Mouse (Mus musculus): Measurements from ENCODE around the gene Mylk3. TPM values are rescaled to one million over a fixed set of nuclear protein-coding genes. Genes with fewer than 3 reads are reported as not detected.

Mylk3 gene
- polyA plus RNA-seq, 1 experiment: not detected

- no peaks in the 10 kb centered on the region for H3K4me1 ChIP-seq (ENCODE audit: control insufficient read depth, insufficient read depth, low read length)
- 86% methylated on average over 8 of the region's 8 CpGs for WGBS
- TF ChIP-seq POLR2A (IDR thresholded peaks at IDR 0.05; ENCODE audit: insufficient read depth, low read depth, low read length): no peak
- TF ChIP-seq CTCF (IDR thresholded peaks at IDR 0.05; ENCODE audit: insufficient read depth, low read depth, low read length): no peak
- no peak overlapping the region for H3K4me3 ChIP-seq (ENCODE audit: insufficient read depth, low read depth, low read length)
- H3K27ac ChIP-seq (ENCODE audit: insufficient read depth, low read depth, low read length): no peak overlapping the region
Measured at GRCm38 (mm10) chr8:85395681-85396431, 9.7 kb upstream of the Mylk3 start.

GRCm38 (mm10) chr8:85395017-85395416 lies 8.9 kb upstream of the Mylk3 start:
- Histone ChIP-seq H3K27ac (ENCODE audit: insufficient read depth, low read depth, low read length) (no peak overlapping the region), H3K4me1 (ENCODE audit: control insufficient read depth, insufficient read depth, low read length) (no peaks in the 10 kb centered on the region), H3K4me3 (ENCODE audit: insufficient read depth, low read depth, low read length) (no peak overlapping the region)
- TF ChIP-seq CTCF (IDR thresholded peaks at IDR 0.05; ENCODE audit: insufficient read depth, low read depth, low read length): no peak
- 79% methylated on average over 3 of the region's 3 CpGs for WGBS

DNA sequence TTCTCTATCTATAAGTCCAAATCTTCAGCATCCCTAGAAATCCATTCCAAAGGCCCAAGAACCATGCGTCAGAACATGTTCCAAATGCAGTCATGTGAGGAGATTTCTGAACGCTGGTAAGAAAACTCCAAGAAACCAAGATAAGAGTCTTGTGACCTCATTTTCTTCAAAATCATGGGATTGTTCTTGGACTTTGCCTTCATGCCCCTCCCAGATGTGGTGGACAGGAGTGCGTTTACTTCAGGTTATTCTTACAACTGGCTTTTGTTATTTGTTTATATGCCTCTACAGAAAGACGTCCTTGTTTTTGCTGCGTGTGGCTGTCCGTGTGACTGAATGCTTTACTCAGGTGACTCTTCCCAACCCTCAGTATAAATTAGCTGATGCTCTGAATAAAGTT lies 7.1 kb upstream of the Mylk3 start:
- H3K4me1 ChIP-seq (ENCODE audit: control insufficient read depth, insufficient read depth, low read length): no peaks in the 10 kb centered on the region
- 92% methylated on average over 6 of the region's 6 CpGs for WGBS
- H3K4me3 ChIP-seq (ENCODE audit: insufficient read depth, low read depth, low read length): no peak overlapping the region
- TF ChIP-seq POLR2A (IDR thresholded peaks at IDR 0.05; ENCODE audit: insufficient read depth, low read depth, low read length) (no peak), CTCF (IDR thresholded peaks at IDR 0.05; ENCODE audit: insufficient read depth, low read depth, low read length) (no peak)
- no peak overlapping the region for H3K27ac ChIP-seq (ENCODE audit: insufficient read depth, low read depth, low read length)

GRCm38 (mm10) chr8:85391438-85391837 lies 5.3 kb upstream of the Mylk3 start:
- TF ChIP-seq CTCF (IDR thresholded peaks at IDR 0.05; ENCODE audit: insufficient read depth, low read depth, low read length): no peak
- TF ChIP-seq POLR2A (IDR thresholded peaks at IDR 0.05; ENCODE audit: insufficient read depth, low read depth, low read length): no peak

DNA sequence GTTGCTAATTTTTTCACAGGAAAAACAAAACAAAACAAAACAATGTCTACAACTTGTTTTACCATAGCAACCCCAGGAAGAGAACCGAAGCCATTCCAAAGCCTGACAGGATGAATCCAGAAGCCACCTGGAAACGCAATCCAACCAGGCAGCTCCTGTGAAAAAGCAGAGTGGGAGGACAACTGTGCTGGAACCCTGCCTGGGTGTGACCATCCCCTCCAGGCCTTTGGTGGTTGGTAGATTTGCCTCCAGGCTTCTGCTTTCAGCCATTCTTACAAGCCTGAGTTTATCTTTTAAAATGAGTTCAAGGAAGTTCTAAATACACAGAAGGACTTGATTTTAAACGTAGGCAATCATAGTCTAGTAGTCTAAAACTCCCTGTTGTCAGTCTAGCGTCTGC lies 4.2 kb downstream of the Mylk3 start:
- Histone ChIP-seq H3K4me3 (ENCODE audit: insufficient read depth, low read depth, low read length) (no peak overlapping the region), H3K4me1 (ENCODE audit: control insufficient read depth, insufficient read depth, low read length) (peaks cover 4% of the 10 kb centered on the region; the same call in 1 of the 2 replicates), H3K27ac (ENCODE audit: insufficient read depth, low read depth, low read length) (no peak overlapping the region)
- WGBS: 61% methylated on average over 4 of the region's 4 CpGs
- no peak for TF ChIP-seq CTCF (IDR thresholded peaks at IDR 0.05; ENCODE audit: insufficient read depth, low read depth, low read length)
- TF ChIP-seq POLR2A (IDR thresholded peaks at IDR 0.05; ENCODE audit: insufficient read depth, low read depth, low read length): no peak

More at GRCm38 (mm10) chr8:85391438-85391837, 5.3 kb upstream of the Mylk3 start:
- no peaks in the 10 kb centered on the region for H3K4me1 ChIP-seq (ENCODE audit: control insufficient read depth, insufficient read depth, low read length)
- no peak overlapping the region for H3K4me3 ChIP-seq (ENCODE audit: insufficient read depth, low read depth, low read length)
- 88% methylated on average over 1 of the region's 1 CpGs for WGBS
- no peak overlapping the region for H3K27ac ChIP-seq (ENCODE audit: insufficient read depth, low read depth, low read length)

GRCm38 (mm10) chr8:85380824-85381209 lies 5.3 kb downstream of the Mylk3 start:
- H3K4me3 ChIP-seq (ENCODE audit: insufficient read depth, low read depth, low read length): no peak overlapping the region
- WGBS: 74% methylated on average over 8 of the region's 8 CpGs
- H3K4me1 ChIP-seq (ENCODE audit: control insufficient read depth, insufficient read depth, low read length): peaks cover 4% of the 10 kb centered on the region; the same call in 1 of the 2 replicates
- TF ChIP-seq POLR2A (IDR thresholded peaks at IDR 0.05; ENCODE audit: insufficient read depth, low read depth, low read length) (no peak), CTCF (IDR thresholded peaks at IDR 0.05; ENCODE audit: insufficient read depth, low read depth, low read length) (no peak)
- H3K27ac ChIP-seq (ENCODE audit: insufficient read depth, low read depth, low read length): no peak overlapping the region

- Histone ChIP-seq H3K4me3 (ENCODE audit: insufficient read depth, low read depth, low read length) (no peak overlapping the region), H3K27ac (ENCODE audit: insufficient read depth, low read depth, low read length) (no peak overlapping the region), H3K4me1 (ENCODE audit: control insufficient read depth, insufficient read depth, low read length) (peaks cover 4% of the 10 kb centered on the region; the same call in 1 of the 2 replicates)
- 87% methylated on average over 10 of the region's 10 CpGs for WGBS
- TF ChIP-seq POLR2A (IDR thresholded peaks at IDR 0.05; ENCODE audit: insufficient read depth, low read depth, low read length): no peak
- no peak for TF ChIP-seq CTCF (IDR thresholded peaks at IDR 0.05; ENCODE audit: insufficient read depth, low read depth, low read length)
Measured at GRCm38 (mm10) chr8:85380123-85380823, 5.9 kb downstream of the Mylk3 start.

- no peak overlapping the region for H3K27ac ChIP-seq (ENCODE audit: insufficient read depth, low read depth, low read length)
- no peak overlapping the region for H3K4me3 ChIP-seq (ENCODE audit: insufficient read depth, low read depth, low read length)
- TF ChIP-seq CTCF (IDR thresholded peaks at IDR 0.05; ENCODE audit: insufficient read depth, low read depth, low read length): no peak
- TF ChIP-seq POLR2A (IDR thresholded peaks at IDR 0.05; ENCODE audit: insufficient read depth, low read depth, low read length): no peak
- 53% methylated on average over 2 of the region's 2 CpGs for WGBS
- peaks cover 4% of the 10 kb centered on the region; the same call in 1 of the 2 replicates for H3K4me1 ChIP-seq (ENCODE audit: control insufficient read depth, insufficient read depth, low read length)
Measured at GRCm38 (mm10) chr8:85379142-85379781, 6.9 kb downstream of the Mylk3 start.

DNA sequence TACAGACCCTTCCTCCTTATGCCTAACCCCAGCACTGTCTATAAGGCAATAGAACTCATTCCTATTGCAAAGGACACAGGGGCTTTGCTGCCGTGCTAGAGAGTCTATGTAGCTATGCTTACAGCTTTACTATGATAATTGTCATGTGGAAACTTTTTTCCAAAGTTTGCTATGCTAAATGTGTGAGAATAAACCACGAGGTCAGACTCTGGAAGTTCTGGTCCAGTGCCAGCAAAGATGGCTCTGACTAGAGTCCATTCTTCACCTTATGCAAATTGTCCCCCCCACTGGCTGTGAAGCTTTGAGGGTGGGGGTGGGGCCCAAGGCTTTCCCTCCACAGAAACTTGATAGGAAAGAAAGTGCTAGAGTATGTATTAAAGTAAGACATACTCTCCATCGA lies 9.6 kb downstream of the Mylk3 start:
- Histone ChIP-seq H3K4me3 (ENCODE audit: insufficient read depth, low read depth, low read length) (no peak overlapping the region), H3K4me1 (ENCODE audit: control insufficient read depth, insufficient read depth, low read length) (peaks cover 4% of the 10 kb centered on the region; the same call in 1 of the 2 replicates), H3K27ac (ENCODE audit: insufficient read depth, low read depth, low read length) (no peak overlapping the region)
- no peak for TF ChIP-seq POLR2A (IDR thresholded peaks at IDR 0.05; ENCODE audit: insufficient read depth, low read depth, low read length)
- no peak for TF ChIP-seq CTCF (IDR thresholded peaks at IDR 0.05; ENCODE audit: insufficient read depth, low read depth, low read length)
- WGBS: 45% methylated on average over 3 of the region's 3 CpGs
